Mouse (Mus musculus): ENCODE results near the gene Tbc1d22a. TPM values are rescaled to one million over a fixed set of nuclear protein-coding genes. Genes with fewer than 3 reads are reported as not detected.

Gene Tbc1d22a
- total and polyA plus RNA-seq, 3 experiments, result 15.1 to 21.1 TPM; not detected in 1

GRCm38 (mm10) chr15:86203292-86203793, 10.9 kb upstream of the Tbc1d22a start:
- no peak for DNase-seq (ENCODE audit: low read depth, low spot score)
- Histone ChIP-seq H3K9me3 (replicated peaks; ENCODE audit: insufficient read depth, low read length) (no peaks in the 10 kb centered on the region), H3K27ac (ENCODE audit: control insufficient read depth, low read depth, low read length) (peak overlapping the region; percentile 21; the same call in 1 of the 2 replicates), H3K27me3 (ENCODE audit: control insufficient read depth in 1 of 2, insufficient read depth in 2 of 2, low read length in 2 of 2) (no peaks in the 10 kb centered on the region), H3K36me3 (ENCODE audit: control insufficient read depth in 1 of 2, insufficient read depth in 2 of 2, low read length in 2 of 2) (peaks cover 0 to 11% of the 10 kb centered on the region in 2 experiments; a peak in 2 of 4 replicates), H3K9ac (ENCODE audit: control insufficient read depth, low read depth, low read length, poor library complexity, severe bottlenecking) (peak overlapping the region; percentile 32), H3K4me3 (ENCODE audit: control insufficient read depth in 1 of 2, insufficient read depth in 1 of 2, low read depth in 2 of 2, low read length in 2 of 2) (no peak overlapping the region; a peak in 1 of 4 replicates), H3K79me2 (ENCODE audit: control insufficient read depth, insufficient read depth, low read length, poor library complexity) (no peaks in the 10 kb centered on the region), H3K4me1 (ENCODE audit: control insufficient read depth in 1 of 2, insufficient read depth in 2 of 2, low read length in 2 of 2) (peaks cover 3 to 41% of the 10 kb centered on the region in 2 experiments)
- no peak for TF ChIP-seq SMC3 (IDR thresholded peaks at IDR 0.05; ENCODE audit: low read depth, low read length)
- TF ChIP-seq CHD1 (IDR thresholded peaks at IDR 0.05; ENCODE audit: low read depth, low read length), result no peak
- TF ChIP-seq MXI1 (IDR thresholded peaks at IDR 0.05; ENCODE audit: low read depth, low read length), result no peak
- TF ChIP-seq MYB (IDR thresholded peaks at IDR 0.05; ENCODE audit: low read depth, low read length), result no peak
- no peak for TF ChIP-seq ZNF384 (IDR thresholded peaks at IDR 0.05; ENCODE audit: low read depth, low read length)
- no peak for TF ChIP-seq ZMIZ1 (IDR thresholded peaks at IDR 0.05; ENCODE audit: low read depth, low read length)
- no peak for TF ChIP-seq ZKSCAN1 (IDR thresholded peaks at IDR 0.05; ENCODE audit: low read depth, low read length)
- no peak for TF ChIP-seq MAX (IDR thresholded peaks at IDR 0.05; ENCODE audit: low read length)
- TF ChIP-seq CHD2 (IDR thresholded peaks at IDR 0.05; ENCODE audit: low read length), result no peak
- TF ChIP-seq MAZ (IDR thresholded peaks at IDR 0.05; ENCODE audit: low read depth, low read length), result no peak
- no peak for TF ChIP-seq HCFC1 (IDR thresholded peaks at IDR 0.05; ENCODE audit: low read depth, low read length)
- no peak for TF ChIP-seq USF2 (IDR thresholded peaks at IDR 0.05; ENCODE audit: borderline replicate concordance in 1 of 2, insufficient read depth in 1 of 2, low read depth in 1 of 2, low read length in 2 of 2)
- TF ChIP-seq POLR2AphosphoS5 (IDR thresholded peaks at IDR 0.05; ENCODE audit: borderline replicate concordance, low read depth, low read length), result no peak
- TF ChIP-seq JUND (IDR thresholded peaks at IDR 0.05; ENCODE audit: low read depth, low read length), result no peak
- TF ChIP-seq POLR2AphosphoS2 (IDR thresholded peaks at IDR 0.05; ENCODE audit: low read length), result no peak
- TF ChIP-seq KAT2A (conservative IDR thresholded peaks at IDR 0.05; ENCODE audit: low read depth, low read length), result no peak

GRCm38 (mm10) chr15:86203942-86204561, 10.2 kb upstream of the Tbc1d22a start:
- Histone ChIP-seq H3K9me3 (replicated peaks; ENCODE audit: insufficient read depth, low read length) (no peaks in the 10 kb centered on the region), H3K4me1 (ENCODE audit: control insufficient read depth in 1 of 2, insufficient read depth in 2 of 2, low read length in 2 of 2) (peaks cover 3 to 41% of the 10 kb centered on the region in 2 experiments), H3K79me2 (ENCODE audit: control insufficient read depth, insufficient read depth, low read length, poor library complexity) (no peaks in the 10 kb centered on the region), H3K9ac (ENCODE audit: control insufficient read depth, low read depth, low read length, poor library complexity, severe bottlenecking) (no peak overlapping the region), H3K4me3 (ENCODE audit: control insufficient read depth in 1 of 2, insufficient read depth in 1 of 2, low read depth in 2 of 2, low read length in 2 of 2) (no peak overlapping the region), H3K27ac (ENCODE audit: control insufficient read depth, low read depth, low read length) (no peak overlapping the region), H3K36me3 (ENCODE audit: control insufficient read depth in 1 of 2, insufficient read depth in 2 of 2, low read length in 2 of 2) (peaks cover 0 to 11% of the 10 kb centered on the region in 2 experiments; a peak in 2 of 4 replicates), H3K27me3 (ENCODE audit: control insufficient read depth in 1 of 2, insufficient read depth in 2 of 2, low read length in 2 of 2) (no peaks in the 10 kb centered on the region)
- TF ChIP-seq SMC3 (IDR thresholded peaks at IDR 0.05; ENCODE audit: low read depth, low read length) (no peak), SIN3A (IDR thresholded peaks at IDR 0.05; ENCODE audit: low read length) (no peak), ZNF384 (IDR thresholded peaks at IDR 0.05; ENCODE audit: low read depth, low read length) (no peak), TCF12 (IDR thresholded peaks at IDR 0.05; ENCODE audit: low read depth, low read length) (no peak), MYB (IDR thresholded peaks at IDR 0.05; ENCODE audit: low read depth, low read length) (no peak), POLR2A (IDR thresholded peaks at IDR 0.05; ENCODE audit: control insufficient read depth in 1 of 2, insufficient read depth in 1 of 2, low read depth in 1 of 2, low read length in 2 of 2, poor library complexity in 1 of 2) (no peak), E2F4 (IDR thresholded peaks at IDR 0.05; ENCODE audit: borderline replicate concordance, low read depth, low read length) (no peak), TAL1 (IDR thresholded peaks at IDR 0.05; ENCODE audit: low read length) (no peak), CHD2 (IDR thresholded peaks at IDR 0.05; ENCODE audit: low read length) (no peak), BHLHE40 (IDR thresholded peaks at IDR 0.05; ENCODE audit: borderline replicate concordance, low read depth, low read length) (no peak), GABPA (IDR thresholded peaks at IDR 0.05; ENCODE audit: low read depth, low read length) (no peak), MAFK (IDR thresholded peaks at IDR 0.05; ENCODE audit: borderline replicate concordance, low read depth, low read length) (no peak), RAD21 (IDR thresholded peaks at IDR 0.05; ENCODE audit: low read depth, low read length) (no peak), UBTF (IDR thresholded peaks at IDR 0.05; ENCODE audit: borderline replicate concordance, insufficient read depth, low read depth, low read length) (no peak), NRF1 (IDR thresholded peaks at IDR 0.05; ENCODE audit: insufficient read depth, low read depth, low read length, poor library complexity, severe bottlenecking) (no peak)
- peak; percentile 10 for DNase-seq (ENCODE audit: low read depth, low spot score)

All from MEL (cell line).